Mouse (Mus musculus) cerebellum, adult 11-12 months (tissue): ENCODE data around the gene Kbtbd2.

ENCODE experiments used
- DNase-seq: peaks from one replicate; pipeline ENCODE4 v3.0.0; 2022

Kbtbd2 gene

DNA sequence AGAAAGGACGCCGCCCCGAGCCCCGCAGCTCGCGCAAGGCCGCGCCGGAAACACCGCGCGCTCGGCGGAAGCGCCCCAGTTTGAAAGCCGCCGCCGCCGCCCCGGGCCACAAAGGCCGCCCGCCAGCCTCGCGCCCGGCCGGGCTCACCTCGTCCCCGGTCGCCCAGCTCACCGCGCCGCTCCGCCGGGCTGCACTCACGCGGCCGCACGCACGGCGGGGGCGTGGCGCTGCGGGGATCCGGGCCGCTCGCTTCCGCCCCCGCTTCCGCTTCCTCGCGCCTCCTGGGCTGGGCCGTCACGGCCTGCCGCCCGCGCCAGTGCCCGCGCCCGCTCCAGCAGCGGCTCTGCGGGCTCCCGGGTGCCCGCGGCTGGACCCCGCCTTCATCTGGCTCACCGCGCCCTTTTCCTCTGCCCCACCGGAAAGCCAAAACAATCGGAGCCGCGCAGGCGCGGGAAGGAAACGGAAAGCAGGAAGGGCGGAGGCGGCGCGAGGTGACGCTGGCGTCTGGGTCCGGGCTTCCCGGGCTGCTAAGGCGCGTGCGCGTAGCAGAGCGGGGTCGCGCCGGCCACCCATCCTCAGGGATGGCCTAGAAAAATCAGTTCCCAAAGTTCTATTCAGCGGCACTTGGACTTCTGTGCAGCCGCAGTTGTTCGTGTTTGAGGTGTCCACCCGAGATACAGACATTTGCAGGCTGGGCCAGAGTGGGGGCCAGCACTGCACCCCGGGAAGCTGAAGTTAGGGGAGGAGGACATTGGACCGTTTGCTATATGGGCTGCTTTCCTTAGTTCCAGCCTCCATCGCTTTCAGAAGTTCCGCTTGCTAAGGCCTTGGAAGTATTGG, at the start of gene Kbtbd2:
Gene Kbtbd2 (minus strand): TSS at position 503 of the 841 bp plus-strand sequence.
- peak; percentile 96 for DNase-seq

DNA sequence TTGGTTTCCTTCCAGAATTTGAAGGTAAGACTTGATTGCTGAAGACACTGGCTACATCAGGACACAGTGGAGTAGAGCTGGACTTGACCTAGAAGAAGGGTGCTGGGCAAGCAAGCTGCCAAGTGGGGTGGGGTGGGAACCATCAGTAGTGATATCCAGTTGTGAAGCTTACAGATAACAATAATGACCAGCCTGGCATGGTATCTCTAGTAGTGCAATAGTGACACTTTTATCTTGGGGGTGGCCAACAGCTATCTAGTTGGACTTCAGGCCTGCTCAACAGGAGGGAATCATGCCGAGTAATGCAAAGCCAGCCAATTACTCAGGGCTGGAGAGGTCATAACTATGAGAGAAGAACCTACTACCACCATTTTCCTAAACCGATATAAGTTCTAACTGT, 46.8 kb upstream of the Kbtbd2 start:
- no peak for DNase-seq

DNA sequence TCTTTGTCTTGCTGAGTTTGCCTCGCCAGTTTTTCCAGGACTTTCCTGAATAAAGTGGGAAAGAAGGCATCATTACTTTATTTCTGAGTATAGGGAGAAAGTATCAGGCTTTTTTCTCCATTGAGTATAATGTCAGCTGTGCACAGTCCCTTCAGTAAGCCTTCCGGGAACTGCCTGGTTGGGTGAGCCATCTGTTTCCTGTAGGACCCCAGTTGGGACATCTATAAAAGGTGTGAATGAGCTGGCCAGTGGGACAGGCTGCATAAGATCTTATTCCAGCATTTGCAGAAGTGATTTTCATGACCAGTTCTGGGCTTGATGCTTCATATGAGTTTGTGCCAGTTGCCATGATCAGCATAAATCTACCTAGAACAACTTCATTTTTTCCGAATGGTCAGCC, 45.6 kb upstream of the Kbtbd2 start:
- no peak for DNase-seq

DNA sequence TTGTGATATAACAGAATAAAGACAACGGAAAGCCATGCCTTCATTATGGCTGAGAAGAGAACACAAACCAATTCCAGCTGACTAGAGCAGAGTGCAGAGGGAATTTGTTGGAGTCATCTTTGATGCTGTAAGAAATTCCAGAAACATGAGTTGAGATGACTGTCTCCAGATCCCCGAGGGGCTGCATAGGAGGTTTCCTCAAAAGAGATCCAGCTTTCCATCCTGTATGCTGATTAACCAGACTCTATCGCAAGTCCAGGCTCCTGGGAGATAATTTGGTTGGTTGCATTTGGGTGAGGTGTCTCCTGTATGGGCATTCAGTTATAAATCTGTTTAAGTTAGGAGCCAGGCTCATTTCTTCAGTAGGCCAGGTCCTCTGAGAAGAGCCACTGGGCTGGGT, 40.0 kb upstream of the Kbtbd2 start:
- DNase-seq = no peak

DNA sequence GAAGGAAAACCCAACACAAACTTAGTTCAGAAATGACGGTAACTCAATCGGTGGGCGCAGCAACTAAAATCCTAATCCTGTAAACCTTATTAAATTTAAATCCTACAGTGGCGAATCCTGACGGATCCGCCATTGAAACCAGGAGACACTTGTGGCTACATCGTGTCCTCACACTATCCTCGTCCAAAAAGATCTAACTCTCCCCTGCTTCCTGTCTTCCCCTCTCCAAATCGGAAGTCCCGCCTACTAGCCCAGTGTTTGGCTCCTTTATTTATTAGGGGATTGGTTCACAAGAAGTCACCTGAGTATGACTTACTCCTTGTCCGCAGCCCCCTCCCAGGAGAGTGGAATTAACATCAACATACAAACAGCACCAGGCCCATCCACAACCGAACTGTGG, 39.6 kb upstream of the Kbtbd2 start:
- DNase-seq = no peak

DNA sequence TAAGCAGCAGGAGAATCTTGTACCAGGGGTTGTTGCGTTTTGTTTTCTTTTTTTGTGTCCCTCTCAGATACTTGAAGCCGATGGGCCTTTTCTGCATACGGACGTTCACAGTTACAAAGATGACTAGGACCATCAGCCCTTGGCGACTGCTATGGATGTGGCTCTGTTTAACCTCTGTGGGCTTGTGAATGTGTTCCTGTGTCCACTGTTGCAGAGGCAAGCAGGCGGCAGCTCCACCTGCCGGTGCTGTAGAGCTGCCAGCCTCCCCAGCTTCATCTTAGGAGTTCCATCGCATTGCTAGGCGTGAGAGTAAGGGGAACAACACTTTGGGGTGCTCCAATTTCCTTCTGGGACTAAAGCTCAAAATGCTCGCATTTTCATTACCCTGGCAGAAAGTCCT, 37.9 kb upstream of the Kbtbd2 start:
- no peak for DNase-seq

DNA sequence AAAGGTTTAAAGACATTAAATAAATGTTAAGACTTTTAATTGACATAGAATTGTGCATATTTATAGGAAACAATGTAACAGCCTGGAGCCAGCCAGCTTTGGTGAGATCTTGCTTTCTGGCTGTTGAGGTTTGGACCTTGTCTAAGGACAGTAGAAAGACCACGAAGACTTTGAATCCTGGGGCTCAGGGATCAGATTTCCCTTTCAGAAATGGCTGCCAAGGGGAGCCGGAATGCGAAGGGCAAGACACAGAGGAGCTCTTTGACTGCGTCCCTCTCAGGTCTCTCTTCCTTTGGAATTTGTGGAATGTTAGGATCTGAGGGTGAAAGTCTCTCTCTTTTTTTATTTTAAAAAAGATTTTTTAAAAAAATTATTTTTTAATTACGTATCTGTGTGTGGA, 37.2 kb upstream of the Kbtbd2 start:
- DNase-seq = no peak

DNA sequence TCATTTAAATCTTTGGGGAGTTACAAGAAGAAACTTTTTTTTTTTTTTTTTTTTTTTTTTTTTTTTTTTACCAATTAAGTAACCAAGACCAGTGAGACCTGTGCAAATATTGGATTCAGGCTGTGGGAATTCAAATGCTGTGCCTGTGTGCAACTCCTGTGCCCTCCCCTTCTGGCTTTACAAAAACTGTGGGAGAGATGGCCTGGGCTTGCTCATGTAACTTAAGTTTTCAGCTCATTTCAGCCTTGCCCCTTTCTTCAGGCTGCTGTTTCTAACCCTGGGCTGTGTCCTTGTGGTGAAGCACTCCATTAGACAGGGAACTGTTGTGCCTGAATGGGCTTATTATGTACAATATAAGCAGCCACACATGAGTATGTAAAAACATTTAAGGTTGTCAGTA, 35.2 kb upstream of the Kbtbd2 start:
- DNase-seq = no peak

DNA sequence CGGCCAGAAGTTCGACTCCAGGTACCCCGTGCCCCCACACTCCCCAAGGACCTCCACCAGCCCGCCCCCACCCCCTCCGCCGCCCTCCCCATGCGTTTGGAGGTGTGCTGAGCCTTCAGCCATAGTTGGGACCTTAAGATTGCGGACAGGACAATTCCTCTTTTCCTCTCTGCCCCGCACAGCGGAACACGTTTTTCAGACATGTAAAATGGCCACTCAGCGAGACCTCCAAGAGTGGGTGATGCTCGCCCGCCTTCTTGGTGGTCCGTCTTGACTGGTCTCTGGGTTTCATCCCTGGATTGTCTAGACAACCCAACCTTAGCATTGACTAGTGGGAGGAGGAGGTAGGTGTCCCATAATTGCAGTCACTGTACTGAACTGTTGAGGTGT, 34.8 kb upstream of the Kbtbd2 start:
- no peak for DNase-seq

DNA sequence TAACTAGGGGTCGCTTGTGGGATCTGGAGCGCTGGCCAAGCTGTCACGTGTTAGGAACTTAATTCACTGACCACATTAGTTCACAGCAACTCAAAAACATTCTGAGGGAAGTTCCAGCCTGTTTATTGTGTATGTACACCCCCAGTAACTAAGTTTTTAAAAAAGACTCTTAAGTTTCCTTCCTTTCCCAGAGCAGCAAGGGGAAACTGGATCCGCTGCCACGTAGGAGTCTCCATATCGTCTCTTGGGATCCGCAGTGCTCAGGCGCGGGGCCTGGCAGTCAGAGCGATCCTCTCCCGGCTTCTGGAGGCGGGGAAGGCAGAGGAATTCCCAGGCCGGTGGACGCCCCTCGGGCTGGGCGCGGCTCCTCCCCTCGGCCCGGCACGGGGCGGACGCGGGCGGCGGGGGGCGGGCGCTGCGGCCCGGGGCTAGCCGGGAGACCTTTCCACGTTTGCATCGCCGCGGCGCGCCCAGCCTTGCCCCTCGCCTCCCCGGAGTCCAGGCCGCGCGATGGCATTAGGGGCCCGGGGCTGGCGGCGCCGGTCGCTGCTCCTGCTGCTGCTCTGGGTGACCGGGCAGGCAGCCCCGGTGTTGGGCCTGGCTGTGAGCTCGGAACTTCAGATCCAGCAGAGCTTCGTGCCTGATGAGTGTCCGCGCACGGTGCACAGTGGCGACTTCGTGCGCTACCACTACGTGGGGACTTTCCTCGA, 34.2 kb upstream of the Kbtbd2 start, which contains the start of gene Fkbp9:
Gene Fkbp9 (plus strand): TSS at position 363 of the 710 bp plus-strand sequence.
- peak; percentile 5 for DNase-seq

DNA sequence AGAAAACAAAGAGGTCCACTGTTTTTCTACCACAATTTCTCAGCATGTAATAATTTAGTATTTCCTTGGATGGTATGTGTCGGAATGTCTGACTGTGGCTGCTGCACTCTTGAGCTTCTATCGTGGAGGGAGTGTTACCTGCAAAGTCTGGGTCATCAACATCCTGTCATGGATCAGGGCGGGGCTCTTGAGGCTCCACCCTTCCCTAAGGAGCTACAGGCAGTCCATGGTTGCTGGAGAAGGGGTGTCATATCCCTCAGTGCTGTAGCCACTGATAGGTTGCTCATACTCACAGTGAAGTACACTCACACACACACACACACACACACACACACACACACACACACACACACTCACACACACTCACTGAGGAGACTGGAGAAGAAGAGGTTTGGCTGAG, 28.0 kb upstream of the Kbtbd2 start:
- DNase-seq = no peak

DNA sequence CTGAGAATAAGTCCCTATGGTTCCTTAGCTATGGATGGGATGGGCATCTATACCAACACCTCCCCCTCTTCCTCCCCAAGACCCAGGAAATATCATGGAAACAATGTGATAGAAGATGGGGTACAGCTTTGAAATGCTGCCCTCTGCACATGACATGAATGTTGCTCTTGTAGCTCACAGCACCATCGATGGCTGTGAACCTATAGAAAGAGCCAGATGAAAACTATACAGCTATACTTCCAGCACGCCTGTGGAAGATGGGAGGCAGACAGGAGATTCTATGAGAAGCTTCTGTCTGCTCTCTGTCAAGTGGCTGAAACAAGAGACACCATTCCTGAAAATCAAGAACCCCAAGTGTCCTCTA, 21.5 kb upstream of the Kbtbd2 start:
- DNase-seq = no peak

DNA sequence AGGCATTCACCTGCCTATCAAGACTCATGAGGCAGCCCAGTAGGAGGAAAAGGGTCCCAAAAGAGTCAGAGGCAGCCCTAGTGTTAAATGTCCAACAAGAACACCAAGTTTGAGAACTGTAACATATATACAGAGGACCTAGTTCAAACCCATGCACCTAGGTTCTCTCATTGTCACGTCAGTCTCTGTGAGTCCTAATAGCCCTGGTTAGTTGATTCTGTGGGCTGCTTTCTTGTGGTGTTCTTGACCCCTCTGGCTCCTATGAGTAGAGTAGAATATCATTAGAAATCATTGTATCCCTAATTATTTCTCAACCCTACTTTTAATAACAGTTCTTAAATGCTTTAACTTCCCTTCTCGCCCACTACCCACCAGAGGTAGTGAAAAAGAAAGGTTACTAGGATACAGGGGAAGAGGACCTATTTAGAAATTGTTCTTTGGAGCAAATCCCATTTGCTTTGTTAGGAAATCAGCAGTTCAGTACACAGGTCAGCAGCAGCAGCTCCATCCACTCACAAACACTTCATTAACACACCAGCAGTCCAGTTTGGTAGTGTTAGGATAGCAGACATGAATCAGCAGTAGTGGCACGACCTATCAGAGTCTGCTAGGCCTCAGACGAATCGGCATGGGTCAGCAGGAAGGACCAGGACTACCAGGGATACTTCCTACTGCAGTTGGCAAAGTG, 21.0 kb upstream of the Kbtbd2 start:
- DNase-seq = no peak

DNA sequence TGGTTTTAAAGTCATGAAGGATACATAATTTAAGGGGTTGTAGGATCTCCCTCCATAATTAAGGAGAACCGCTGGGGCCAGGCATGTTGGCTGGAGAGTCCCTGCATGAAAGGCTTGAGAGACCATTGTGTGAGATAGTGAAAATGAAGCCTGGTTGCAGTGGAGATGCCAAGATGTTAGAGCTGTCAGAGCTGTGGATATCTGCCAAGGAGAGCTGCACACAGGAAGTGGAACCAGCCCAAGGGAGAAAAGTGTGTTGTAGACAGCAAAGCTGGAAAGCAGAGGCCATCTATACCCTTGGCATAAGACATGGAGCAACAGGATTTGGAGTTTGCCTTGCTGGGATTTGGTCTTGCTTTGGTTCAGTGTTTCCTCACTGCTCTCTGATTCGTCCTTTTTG, 15.7 kb upstream of the Kbtbd2 start:
- DNase-seq = no peak

DNA sequence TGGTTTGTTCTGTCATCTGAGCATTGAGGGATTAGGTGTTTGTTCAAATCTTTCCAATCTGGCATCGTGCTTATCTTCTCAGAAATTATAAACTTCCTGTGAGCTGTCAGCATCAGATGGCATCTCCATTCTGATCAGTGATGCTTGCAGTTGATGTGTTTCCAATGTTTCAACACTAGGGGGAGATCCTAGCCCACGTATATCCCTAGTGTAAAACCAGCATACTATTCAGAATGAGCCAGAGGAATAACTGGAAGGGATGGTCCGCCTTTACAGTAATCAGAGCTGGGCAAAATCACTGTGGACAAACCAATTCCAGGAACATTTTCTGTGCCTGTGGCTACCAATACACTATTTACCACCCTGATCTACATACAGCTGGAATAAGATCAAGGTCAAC, 11.0 kb upstream of the Kbtbd2 start:
- no peak for DNase-seq

DNA sequence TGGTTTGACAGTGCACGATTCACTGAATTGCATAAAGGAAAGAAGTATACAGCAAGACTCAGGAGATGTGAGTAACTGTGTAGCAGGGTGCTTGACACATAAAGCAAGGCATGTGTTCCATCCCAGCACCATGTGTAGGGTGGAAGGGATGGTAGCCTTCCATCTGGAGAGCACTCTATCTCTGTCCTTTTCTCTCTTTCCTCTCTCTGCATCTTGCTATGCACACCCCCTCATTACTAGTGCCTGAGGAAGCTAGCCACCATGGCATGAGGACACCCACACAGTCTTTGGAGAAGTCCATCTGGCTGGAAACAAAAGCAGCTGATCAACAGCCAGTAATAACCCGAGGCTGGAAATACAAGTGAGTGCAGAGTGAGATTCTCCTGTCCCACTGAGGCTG, 8.6 kb upstream of the Kbtbd2 start:
- no peak for DNase-seq

DNA sequence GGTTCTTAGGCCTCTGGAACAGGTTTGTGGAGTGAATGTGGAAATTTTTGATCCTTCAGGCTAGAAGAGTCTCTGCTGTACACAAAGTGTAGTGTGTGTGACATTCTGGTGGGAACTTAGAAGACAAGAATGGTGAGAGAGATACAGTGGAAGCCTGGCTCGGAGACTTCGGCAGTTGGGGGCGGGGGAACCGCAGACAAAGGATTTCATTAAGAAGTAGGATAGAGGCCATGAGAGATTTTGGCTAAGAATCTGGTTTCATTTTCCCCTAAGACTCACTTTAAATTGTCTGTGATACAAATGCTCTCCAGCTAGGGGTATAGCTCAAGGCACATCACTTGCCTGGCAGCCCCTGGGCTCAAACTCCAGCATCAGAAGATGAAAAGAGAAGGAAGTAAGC, 7.4 kb upstream of the Kbtbd2 start:
- no peak for DNase-seq

DNA sequence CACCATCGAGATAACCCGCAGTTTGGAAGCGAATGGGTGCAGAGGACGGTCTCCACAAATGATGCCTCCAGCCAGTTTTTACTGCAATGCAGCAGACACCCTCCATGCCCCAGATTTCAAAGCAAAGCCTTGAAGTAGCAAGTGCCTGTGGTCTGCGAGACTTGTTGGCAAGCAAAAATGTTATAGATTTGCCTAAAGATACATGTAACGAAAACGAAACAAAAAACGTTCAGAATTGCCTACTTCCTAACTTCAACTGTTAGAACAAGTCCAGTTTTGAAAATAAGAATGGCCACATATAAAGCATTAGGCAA, 496 bp upstream of the Kbtbd2 start:
- no peak for DNase-seq

DNA sequence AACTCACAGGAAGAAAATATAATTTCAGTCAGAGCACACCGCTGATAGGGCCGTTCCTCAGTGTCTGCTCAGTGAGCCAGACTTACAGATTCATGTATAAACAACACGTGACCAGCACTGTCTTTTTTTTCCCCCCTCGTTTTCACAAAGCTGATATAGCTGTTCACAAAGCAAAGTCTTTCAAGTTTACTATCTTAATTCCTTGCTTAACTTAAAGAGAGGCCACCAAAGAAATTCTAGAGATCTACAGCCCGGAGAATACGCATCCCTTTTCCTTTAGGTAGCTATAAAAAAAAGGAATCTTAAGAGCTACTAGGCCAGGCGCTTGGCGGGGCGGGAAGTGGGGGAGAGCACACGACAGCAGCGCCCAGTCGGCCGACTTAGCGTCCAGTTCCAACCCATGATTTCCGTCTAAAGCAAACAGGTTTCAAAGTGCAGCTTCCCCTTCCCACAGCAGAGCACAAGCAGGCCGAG, 908 bp downstream of the Kbtbd2 start:
- DNase-seq = no peak

DNA sequence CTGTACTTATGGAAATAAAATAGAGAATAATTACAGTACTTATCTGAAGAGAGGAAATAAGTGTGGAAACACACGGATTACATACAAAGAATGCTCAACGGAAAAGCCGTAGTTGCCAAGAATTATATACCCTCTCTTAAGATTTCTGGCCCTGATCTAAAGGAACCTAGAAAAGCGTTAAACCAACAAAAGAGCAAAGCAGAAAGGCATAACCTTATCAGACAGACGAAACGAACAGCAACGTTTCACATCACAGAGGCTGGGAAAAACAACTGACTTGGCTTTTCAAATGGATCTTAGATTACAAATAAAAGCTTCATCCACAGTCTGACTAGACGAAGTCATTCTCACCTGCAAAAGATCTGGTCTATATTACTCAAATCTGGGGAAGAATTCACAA, 1.4 kb downstream of the Kbtbd2 start:
- no peak for DNase-seq

DNA sequence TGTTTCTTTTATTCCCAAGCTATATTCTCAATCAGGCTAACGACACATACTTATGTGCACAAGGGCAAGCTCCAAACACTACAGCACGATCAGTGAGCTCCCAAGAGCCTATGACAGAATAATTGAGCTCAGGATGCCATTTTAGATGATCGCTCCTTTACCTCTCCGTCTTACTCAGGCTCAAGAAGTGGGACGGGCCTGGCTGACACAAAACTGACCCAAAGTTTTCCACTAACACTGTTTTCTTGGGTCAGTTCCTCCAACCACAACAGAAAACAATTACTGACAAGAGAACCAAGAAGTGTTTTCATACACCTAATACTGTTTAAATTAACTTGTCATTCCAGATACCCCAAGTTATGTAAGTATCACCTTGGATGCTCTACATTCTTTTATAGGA, 2.8 kb downstream of the Kbtbd2 start:
- DNase-seq = no peak

DNA sequence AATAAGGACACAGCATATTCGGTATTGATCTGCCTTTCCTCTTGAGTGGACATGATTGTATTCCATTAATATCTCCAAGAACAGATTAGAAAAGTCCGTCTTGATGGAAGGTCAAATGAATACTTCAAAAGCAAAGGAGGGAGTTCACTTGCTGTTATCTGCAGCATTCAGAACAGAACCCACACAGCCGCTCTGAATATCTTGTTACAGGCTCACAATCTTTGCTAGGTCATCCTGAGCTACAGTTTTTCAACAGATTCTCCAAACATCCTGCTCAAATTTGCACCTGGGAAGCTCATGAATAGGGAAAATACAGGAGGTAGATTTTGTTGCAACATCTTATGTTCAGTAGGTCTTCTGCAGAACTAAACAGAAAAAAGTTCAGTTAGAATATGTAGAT, 8.3 kb downstream of the Kbtbd2 start:
- no peak for DNase-seq

DNA sequence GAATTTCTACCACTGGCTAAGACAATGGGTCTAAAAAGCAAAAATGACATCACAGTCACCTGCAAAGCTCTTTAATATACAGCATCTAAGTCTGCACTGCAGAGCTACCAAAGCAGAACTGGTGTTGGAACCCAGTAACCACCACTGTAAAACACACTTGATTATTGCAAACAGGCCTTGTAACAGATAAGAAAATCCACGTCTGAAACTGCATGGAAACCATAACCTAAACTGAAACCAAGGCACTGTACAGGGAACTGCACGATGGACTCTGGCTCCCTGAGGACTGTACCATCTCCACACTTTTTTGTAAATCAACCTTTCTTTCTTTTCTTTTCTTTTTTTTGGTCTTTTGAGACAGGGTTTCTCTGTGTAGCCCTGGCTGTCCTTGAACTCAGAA, 9.9 kb downstream of the Kbtbd2 start:
- no peak for DNase-seq

DNA sequence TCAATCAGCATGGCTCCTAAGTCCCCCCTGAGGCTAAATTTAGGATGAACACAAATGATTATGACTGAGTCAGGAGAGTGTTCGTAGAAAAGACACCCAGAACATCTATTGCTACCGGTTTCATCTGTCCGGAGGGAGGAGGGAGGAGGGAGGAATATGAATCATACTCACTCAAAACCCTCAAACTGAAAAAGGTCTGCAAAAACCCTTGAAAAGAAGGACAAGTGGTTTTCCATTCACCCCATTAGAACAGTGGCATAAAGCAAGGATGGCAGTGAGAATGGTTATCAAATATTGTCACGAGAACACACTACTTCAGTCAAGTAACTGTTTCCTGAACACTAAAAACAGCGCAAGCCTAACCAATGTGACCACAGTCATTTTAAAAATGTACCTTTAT, 12.5 kb downstream of the Kbtbd2 start:
- DNase-seq = no peak
